Mouse (Mus musculus): Measurements from ENCODE around the gene Vps37c.

Vps37c gene

DNA sequence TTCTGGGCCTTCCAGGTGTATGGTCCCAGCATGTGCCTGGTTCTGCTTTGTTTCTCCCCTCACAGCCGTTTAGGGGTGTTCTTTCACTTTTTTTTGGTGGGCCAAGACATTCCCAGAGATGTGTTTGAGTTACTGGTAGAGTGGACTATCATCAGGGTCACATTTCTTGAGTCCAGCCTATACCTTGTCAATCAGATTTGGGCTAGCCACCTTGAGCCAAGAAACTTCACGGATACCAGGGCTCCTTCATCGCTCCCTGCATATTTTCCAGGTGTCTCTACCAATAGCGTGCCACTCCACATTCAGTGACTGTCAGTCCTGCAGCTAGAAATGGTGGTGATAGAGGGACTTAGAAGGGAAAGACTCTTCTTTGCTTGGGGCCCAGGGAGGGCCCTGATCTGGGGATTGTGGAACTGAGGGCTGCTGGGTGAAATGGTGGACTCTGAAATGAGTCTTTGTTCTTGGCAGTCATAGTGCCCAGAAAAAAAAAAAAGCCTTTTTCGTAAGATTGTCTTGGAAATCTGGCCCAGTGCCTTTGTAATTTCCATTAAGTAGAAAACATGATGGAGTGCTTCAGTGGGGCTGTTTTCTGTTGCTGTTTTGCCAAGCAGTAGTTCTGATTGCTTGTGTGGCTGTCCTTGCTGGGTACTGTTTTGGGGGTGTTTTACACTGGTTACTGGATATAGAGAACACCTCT is 1.1 kb downstream of the Vps37c start:
- DNase-seq (ENCODE audit: low spot score): peak; percentile 44

DNA sequence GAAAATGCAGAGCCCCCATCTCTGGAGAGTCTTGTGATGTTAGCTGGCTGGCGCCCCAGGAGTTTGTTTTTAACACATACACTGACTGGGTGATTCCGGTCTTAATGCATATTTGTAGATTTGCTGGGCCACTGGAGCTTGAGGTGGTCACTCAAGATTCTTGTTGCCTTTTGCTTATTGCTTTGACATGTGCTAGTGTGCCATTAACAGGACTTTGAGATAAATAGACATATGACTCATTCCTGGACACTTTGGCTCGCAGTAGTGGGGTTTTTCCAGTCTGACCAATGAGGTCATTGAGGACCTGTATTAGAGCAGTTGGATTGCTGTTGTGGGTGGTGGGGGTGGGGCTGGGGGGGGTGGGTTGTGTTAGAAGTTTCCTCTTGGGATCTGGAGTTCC is 1.8 kb downstream of the Vps37c start:
- peak; percentile 69 for DNase-seq (ENCODE audit: low spot score)

- DNase-seq (ENCODE audit: low spot score): no peak
Measured at GRCm38 (mm10) chr19:10691121-10691520, 2.6 kb downstream of the Vps37c start.

GRCm38 (mm10) chr19:10691660-10692059 is 3.1 kb downstream of the Vps37c start:
- no peak for DNase-seq (ENCODE audit: low spot score)

DNA sequence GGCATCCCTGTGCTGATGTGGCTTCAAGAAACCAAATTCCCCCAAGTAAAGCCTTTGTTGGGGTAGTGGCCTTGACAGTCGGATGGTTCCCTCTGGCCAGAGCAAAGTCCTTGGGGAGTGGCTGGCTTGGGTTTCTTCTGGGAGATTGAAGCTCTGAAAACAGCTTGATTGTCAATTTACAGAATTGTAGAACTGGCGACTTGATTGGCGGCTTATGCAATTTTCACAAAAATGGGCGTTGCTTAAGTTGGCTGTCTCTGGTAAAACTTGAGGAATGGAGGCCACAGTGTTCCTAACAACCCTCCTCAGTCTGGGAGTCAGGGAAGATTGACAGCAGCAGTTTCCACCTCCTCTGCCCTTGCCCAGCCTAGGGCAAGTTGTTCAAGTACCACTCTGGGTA is 3.8 kb downstream of the Vps37c start:
- no peak for DNase-seq (ENCODE audit: low spot score)

GRCm38 (mm10) chr19:10693926-10694682 is 5.6 kb downstream of the Vps37c start:
- DNase-seq (ENCODE audit: low spot score): no peak

DNA sequence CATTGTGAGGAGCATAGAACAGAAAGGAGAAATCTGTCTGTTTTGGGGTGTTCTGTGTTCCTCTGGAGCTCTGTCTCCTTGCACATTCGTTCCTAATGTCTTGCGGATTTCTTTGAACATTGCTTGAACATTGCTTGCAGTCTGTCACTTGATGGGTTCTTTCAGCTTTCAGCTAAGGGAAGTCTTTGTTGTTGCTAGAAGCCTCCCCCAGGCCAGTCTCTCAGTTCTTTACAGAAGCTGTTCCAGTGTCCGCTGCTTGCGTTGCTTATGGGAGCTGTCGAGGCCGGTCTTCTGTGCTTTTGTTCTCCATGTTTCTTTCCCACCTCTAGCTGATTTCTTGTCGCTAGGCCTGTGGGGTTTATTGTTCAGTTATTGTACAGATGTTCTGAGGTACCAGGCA is 7.3 kb downstream of the Vps37c start:
- DNase-seq (ENCODE audit: low spot score): no peak

- DNase-seq (ENCODE audit: low spot score): no peak
Measured at GRCm38 (mm10) chr19:10698131-10698991, 9.8 kb downstream of the Vps37c start.

DNA sequence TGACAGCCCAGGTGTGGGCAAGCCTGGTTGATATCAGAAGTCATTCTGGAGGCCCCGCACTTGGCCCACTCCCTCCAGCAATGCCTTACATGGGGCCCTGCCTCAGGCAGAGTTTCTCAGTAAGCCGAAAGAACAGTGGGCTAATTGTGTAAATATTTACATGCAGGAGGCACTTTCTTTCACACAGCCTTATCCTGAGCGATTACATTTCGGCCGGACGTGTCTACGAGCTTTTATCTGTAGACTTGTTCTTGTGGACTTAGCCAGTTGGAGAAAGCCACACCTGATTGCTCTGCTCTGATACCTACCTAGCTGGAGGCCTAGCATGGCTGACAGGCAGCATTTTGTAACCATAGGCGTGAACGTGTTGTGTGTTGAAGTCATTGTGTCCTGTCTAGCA is 11.3 kb downstream of the Vps37c start:
- no peak for DNase-seq (ENCODE audit: low spot score)

- peak; percentile 70 for DNase-seq (ENCODE audit: low spot score)
Measured at GRCm38 (mm10) chr19:10701013-10701726, 12.6 kb downstream of the Vps37c start.

- DNase-seq (ENCODE audit: low spot score): no peak
Measured at GRCm38 (mm10) chr19:10702125-10702524, 13.6 kb downstream of the Vps37c start.

DNA sequence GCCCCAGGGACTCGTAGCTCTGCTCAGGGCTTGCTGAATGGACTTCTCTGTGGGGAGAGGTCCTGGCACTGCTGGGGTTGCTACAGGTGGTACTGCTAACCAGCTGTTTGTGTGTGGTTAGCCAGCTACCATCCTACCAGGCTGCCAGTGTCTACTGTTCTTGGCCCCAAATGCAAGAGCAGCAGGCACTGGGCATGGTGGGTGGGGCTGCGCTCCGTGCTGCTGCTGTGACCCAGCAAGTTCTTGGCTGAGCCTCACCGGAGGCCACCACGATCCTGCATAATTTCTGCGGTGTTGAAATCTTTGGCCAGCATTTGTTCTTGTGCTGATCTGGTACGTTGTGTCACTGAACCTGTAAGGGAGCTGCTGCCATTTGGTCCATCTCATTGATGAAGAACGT is 14.9 kb downstream of the Vps37c start:
- DNase-seq (ENCODE audit: low spot score): no peak

DNA sequence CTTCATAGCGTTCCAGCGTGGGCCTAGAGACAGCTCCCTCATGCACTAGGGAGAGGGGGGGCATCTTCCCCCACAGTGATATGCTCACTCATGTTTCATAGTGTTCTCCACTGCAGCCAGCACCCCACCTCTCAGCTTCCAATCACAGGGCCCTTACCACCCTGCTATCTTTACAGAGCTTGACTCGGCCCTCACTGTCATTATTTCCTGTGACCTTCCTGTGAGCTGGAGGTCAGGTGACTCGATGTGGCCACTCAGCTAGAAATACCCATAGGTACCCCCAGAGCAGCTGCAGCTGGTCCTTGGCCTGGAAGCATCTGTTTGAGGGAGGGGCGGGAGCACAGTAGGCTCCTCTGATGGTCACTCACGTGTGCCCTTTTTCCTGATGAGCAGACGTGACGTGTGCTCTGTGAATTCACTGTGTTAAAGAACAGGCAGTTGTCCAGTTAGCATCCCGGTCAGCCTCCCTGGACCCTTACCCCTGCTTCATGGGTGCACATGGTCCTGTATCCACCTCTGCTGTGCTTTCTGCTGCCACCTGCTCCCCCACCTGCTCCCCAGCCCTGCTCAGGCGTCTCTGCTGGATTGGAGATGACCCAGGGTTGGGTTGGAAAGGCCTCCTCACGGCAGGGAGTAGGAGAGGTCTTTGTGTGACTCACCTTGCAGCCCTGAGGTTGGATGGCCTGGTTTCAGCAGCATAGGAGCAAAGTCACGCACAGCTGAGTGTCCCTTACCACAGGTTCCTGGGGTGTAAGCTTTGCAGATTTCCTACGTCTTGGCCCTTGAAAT is 18.7 kb downstream of the Vps37c start:
- no peak for DNase-seq (ENCODE audit: low spot score)

DNA sequence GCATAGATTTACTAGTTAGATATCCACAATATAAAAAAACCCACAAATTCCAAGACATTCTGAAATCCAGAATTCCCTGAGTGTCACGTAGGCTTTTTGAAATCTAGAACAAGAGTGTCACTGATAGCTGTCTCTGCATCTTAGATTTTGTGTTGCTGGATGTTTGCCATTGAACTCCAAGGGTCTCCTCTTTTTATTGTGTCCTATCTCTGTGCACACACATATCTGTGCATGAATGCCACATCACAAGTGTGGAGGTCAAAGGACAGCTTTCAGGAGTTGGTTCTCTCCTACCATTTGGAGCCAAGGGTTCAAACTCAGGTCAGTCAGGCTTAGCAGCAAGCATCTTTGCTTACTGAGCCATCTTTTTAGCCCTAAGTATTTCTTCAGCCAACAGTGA is 19.3 kb downstream of the Vps37c start:
- DNase-seq (ENCODE audit: low spot score): no peak

- no peak for DNase-seq (ENCODE audit: low spot score)
Measured at GRCm38 (mm10) chr19:10708900-10709299, 20.4 kb downstream of the Vps37c start.

- DNase-seq (ENCODE audit: low spot score): peak; percentile 96
Measured at GRCm38 (mm10) chr19:10709360-10710087, 21.0 kb downstream of the Vps37c start.

DNA sequence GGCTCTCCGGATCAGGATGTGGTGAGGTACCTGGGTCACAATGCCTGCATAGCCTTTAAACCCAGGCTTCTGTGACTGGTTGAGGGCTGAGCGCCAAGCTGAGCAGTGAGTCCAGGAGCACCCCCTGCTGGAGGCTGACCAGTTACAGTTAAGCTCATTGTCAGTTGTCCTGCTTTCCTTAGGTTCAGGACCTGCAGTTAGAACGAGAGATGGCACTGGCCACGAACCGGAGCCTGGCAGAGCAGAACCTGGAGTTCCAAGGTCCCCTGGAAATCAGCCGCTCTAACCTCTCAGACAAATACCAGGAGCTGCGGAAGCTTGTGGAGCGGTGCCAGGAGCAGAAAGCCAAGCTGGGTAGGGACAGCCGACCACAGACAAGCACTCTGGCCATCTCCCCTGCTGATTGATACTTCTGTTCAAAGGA is 21.6 kb downstream of the Vps37c start:
- DNase-seq (ENCODE audit: low spot score): peak; percentile 71

GRCm38 (mm10) chr19:10710751-10711150 is 22.2 kb downstream of the Vps37c start:
- DNase-seq (ENCODE audit: low spot score): no peak

- no peak for DNase-seq (ENCODE audit: low spot score)
Measured at GRCm38 (mm10) chr19:10712194-10712593, 23.7 kb downstream of the Vps37c start.

GRCm38 (mm10) chr19:10712646-10713045 is 24.1 kb downstream of the Vps37c start:
- DNase-seq (ENCODE audit: low spot score): no peak
